Mouse (Mus musculus) cerebellum, adult 2 months (tissue): ENCODE data around the gene Mysm1.

Source experiments
- CTCF ChIP-seq: fragments of 200-500 bp; IDR thresholded peaks from 2 replicates; pipeline ENCODE4 v1.5.1; 2011; ENCODE audit warnings: low read depth, mild to moderate bottlenecking, control low read depth, low read length, moderate library complexity, borderline replicate concordance; ENCODE audit not compliant: insufficient read depth
- POLR2A ChIP-seq: fragments of 200-500 bp; IDR thresholded peaks from 2 replicates; pipeline ENCODE4 v1.6.1; 2011; ENCODE audit warnings: low read length, control low read depth, borderline replicate concordance; ENCODE audit not compliant: insufficient read depth

DNA sequence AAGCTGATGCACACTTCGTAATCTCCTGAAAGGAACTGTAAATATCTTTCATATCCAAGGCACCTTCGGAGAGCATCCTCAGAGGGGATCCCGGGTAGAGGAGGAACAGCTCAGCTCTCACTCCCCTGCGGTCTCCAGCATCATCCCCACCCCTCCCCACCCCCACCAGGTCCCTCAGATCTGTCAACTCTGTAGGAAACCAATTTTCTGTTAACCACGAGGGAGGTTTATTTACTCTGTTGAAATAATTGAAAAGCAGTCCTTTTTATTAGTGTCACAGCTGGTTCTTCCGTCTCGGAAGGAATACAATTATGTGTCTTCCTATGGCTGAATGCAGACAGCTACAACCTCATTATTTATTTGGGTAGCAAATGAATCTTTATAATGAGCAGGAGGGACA, 39.3 kb upstream of the Mysm1 start:
- TF ChIP-seq POLR2A = no peak
- TF ChIP-seq CTCF = no peak
